Mouse (Mus musculus) limb, embryonic 14.5 days (tissue): ENCODE results near the gene Lgals1. TPM values are rescaled to one million over a fixed set of nuclear protein-coding genes. Genes with fewer than 3 reads are reported as not detected.

Source experiments
- ATAC-seq: fragments of 200-750 bp; cut with Nextera tagmentation; 2 replicates; pipeline ENCODE4 v1.8.0; 2017; ENCODE audit warnings: low read depth, moderate number of reproducible peaks, moderate TSS enrichment; ENCODE audit not compliant: low FRiP score
- DNase-seq: peaks from one replicate; pipeline ENCODE4 v3.0.0-alpha.2; 2015; ENCODE audit warnings: low spot score
- H3K27ac ChIP-seq: fragments of 300-500 bp; sonication (generic); replicated peaks from 2 replicates; pipeline ENCODE4 v1.5.1; 2014; ENCODE audit warnings: low read depth, mild to moderate bottlenecking, low read length, moderate library complexity, mixed read lengths
- H3K27me3 ChIP-seq: fragments of 300-500 bp; sonication (generic); 2 replicates; pipeline ENCODE4 v1.6.1; 2014; ENCODE audit warnings: low read length, mixed read lengths; ENCODE audit not compliant: control insufficient read depth, insufficient read depth
- H3K36me3 ChIP-seq: fragments of 300-500 bp; sonication (generic); 2 replicates; pipeline ENCODE4 v1.6.1; 2014; ENCODE audit warnings: mild to moderate bottlenecking, low read length, moderate library complexity, mixed read lengths; ENCODE audit not compliant: control insufficient read depth, insufficient read depth
- H3K4me1 ChIP-seq: fragments of 300-500 bp; sonication (generic); 2 replicates; pipeline ENCODE4 v1.6.1; 2014; ENCODE audit warnings: antibody characterized with exemption, low read length, mixed read lengths; ENCODE audit not compliant: control insufficient read depth, insufficient read depth
- H3K4me2 ChIP-seq: fragments of 300-500 bp; sonication (generic); replicated peaks from 2 replicates; pipeline ENCODE4 v1.6.1; 2014; ENCODE audit warnings: low read depth, mild to moderate bottlenecking, low read length, moderate library complexity; ENCODE audit not compliant: severe bottlenecking
- H3K4me3 ChIP-seq: fragments of 300-500 bp; sonication (generic); replicated peaks from 2 replicates; pipeline ENCODE4 v1.5.1; 2014; ENCODE audit warnings: low read length
- H3K9ac ChIP-seq: fragments of 300-500 bp; sonication (generic); 2 replicates; pipeline ENCODE4 v1.6.1; 2014; ENCODE audit warnings: mild to moderate bottlenecking, low read depth, low read length, moderate library complexity; ENCODE audit not compliant: severe bottlenecking
- H3K9me3 ChIP-seq: fragments of 300-500 bp; sonication (generic); 2 replicates; pipeline ENCODE4 v1.6.1; 2016; ENCODE audit warnings: low read length; ENCODE audit not compliant: control insufficient read depth
- POLR2A ChIP-seq: fragments of 200-500 bp; IDR thresholded peaks from 2 replicates; pipeline ENCODE4 v1.8.0; 2012; ENCODE audit warnings: inconsistent platforms, mild to moderate bottlenecking, moderate library complexity, borderline replicate concordance; ENCODE audit not compliant: insufficient read depth, insufficient read length; ENCODE audit errors: extremely low read depth
- WGBS: fragments of 180-500 bp; shearing (Covaris S2); extraction: QIAGEN DNeasy Blood & Tissue Kit; methylation state at CpG from one replicate; pipeline ENCODE4 v1.1.7; 2014; 5-methylcytosine and 5-hydroxymethylcytosine counted together
- polyA plus RNA-seq, 2 experiments: library from polyadenylated mRNA; depleted of rRNA in 1 of 2; stranded (reverse) in 1 of 2; unstranded in 1 of 2; fragments of >200 nt; fragmentation: Nextera tagmentation in 1 of 2; extraction: Ambion mirVana in 1 of 2; gene quantifications; 2 replicates each; pipeline versions ENCODE4 v1.2.1 to v1.2.3; 2012 to 2014

Lgals1 gene
- polyA plus RNA-seq, 2 experiments, result 2,309 to 2,738 TPM

DNA sequence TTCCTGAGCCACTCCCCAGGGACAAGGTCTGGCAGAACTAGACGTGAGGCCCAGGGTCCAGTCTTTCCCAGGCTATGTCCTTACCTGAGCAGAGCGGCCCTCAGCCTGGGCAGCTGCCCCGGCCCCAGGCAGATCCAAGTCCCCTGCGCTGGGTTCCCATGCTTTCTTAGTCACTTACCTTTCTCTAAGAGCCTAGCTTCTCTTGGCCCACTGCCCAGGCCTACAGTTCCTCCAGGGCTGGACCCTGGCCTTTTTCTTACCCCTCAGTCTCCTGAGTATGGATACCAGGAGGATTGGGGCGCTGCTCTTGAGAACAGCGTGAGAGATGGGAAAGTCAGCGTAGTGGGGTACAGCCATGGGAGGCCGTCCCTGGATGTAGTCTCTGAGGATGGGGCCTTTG, 46.1 kb upstream of the Lgals1 start:
- Histone ChIP-seq H3K4me1 (peaks cover 20% of the 10 kb centered on the region), H3K27ac (no peak overlapping the region), H3K36me3 (peaks cover 51% of the 10 kb centered on the region), H3K4me3 (no peak overlapping the region), H3K9me3 (no peaks in the 10 kb centered on the region), H3K9ac (0 out of 2 replicates have a peak overlapping the region, but pooled peaks have one; percentile 8), H3K27me3 (no peaks in the 10 kb centered on the region), H3K4me2 (no peak overlapping the region)
- no peak for ATAC-seq
- 94% methylated on average over 8 of the region's 8 CpGs for WGBS
- TF ChIP-seq POLR2A, result no peak
- no peak for DNase-seq

DNA sequence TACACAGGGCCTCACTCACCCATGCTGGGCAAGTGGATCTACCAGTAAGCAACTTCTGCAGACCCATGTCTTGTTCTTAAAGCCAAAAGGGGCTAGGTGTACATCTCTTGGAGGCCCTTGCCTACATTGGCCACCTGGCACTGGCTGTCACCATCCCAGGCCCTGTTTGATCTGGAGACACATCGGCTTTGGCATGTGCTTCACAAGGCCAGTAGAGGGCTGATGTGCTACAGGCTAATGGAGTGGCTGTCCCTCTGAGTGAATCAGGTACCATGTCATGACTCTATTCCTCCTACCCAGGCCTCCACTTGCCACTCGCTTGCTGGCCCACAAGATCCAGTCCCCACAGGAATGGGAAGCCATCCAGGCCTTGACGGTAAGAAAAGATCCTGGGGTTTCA, 44.7 kb upstream of the Lgals1 start:
- Histone ChIP-seq H3K27ac (no peak overlapping the region), H3K9ac (no peak overlapping the region), H3K36me3 (peaks cover 64% of the 10 kb centered on the region), H3K4me2 (no peak overlapping the region), H3K4me3 (no peak overlapping the region), H3K9me3 (no peaks in the 10 kb centered on the region), H3K4me1 (peaks cover 10% of the 10 kb centered on the region), H3K27me3 (no peaks in the 10 kb centered on the region)
- ATAC-seq, result no peak
- WGBS, result 83% methylated on average over 3 of the region's 3 CpGs
- no peak for TF ChIP-seq POLR2A
- DNase-seq, result no peak

DNA sequence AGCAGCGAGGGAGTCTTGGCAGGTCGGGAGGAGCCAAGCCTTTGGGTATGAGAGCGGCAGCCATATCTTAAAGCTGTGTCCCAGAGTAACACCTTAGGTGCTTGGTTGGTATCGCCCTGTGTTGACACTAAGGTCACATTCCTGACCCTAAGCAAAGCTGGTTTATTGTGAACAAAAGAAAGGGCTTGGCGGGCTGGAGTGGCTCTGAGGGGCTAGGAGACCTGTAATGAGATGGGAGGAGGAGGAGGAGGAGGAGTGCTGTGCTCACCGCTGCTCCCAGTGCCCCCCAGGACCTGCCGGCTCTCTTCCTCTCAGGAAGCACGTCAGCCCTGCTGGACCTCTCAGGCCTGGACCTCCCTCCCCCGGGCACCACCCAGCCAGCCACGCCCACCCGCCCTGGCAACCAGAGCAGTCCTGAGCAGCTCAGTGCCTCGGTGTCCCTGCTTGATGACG, 37.1 kb upstream of the Lgals1 start:
- DNase-seq (no peak), ATAC-seq (no peak)
- no peak overlapping the region for H3K4me2 ChIP-seq
- H3K27me3 ChIP-seq, result no peaks in the 10 kb centered on the region
- H3K9ac ChIP-seq, result no peak overlapping the region
- WGBS, result 30% methylated on average over 12 of the region's 13 CpGs
- H3K4me3 ChIP-seq, result no peak overlapping the region
- no peak overlapping the region for H3K27ac ChIP-seq
- no peaks in the 10 kb centered on the region for H3K4me1 ChIP-seq
- no peak for TF ChIP-seq POLR2A
- no peaks in the 10 kb centered on the region for H3K9me3 ChIP-seq
- peaks cover 89% of the 10 kb centered on the region for H3K36me3 ChIP-seq

DNA sequence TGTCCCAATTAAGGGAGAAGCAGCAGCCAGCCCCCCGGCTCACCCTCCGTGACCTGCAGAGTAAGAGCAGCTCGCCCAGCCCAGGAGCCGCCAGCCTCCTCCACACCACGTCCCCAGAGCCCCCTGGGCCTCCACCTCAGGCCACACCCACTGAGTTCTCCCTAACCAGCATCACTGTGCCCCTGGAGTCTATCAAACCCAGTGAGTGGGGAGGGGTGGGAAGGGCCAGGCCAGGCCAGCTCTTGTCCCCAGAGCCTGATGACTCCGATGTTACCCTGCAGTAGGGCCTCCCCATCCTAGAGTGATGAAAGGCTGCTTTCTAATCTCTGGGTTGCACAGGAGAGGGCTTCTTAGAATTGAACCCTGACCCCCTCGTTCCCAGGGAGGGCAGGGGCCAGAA, 34.1 kb upstream of the Lgals1 start:
- ATAC-seq (no peak; the same call in 1 of the 2 replicates), DNase-seq (no peak)
- no peak overlapping the region for H3K4me2 ChIP-seq
- peaks cover 70% of the 10 kb centered on the region for H3K36me3 ChIP-seq
- TF ChIP-seq POLR2A, result no peak
- H3K9ac ChIP-seq, result no peak overlapping the region
- H3K9me3 ChIP-seq, result no peaks in the 10 kb centered on the region
- 47% methylated on average over 7 of the region's 7 CpGs for WGBS
- no peak overlapping the region for H3K27ac ChIP-seq
- H3K27me3 ChIP-seq, result no peaks in the 10 kb centered on the region
- H3K4me1 ChIP-seq, result peaks cover 3% of the 10 kb centered on the region; the same call in 1 of the 2 replicates
- H3K4me3 ChIP-seq, result no peak overlapping the region

DNA sequence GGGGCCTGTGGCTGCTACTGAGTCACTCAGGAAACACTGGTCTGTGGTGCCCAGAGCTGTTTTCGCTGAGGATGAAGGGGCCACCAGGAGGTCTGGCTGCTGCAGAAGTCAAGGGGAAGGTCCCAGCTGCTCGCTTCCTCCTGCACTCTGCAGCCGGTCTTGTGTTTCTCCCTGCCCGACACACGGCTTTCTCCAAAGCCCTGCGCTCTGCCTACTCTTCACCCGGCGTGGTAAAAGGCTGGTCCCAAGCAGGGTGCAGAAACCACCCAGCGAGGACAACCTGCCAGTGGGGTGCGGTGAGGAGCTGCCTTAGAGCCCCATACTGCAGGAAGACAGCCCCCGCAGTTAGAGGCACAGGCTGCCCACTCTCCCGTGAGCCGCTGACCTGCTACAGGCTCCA, 31.8 kb upstream of the Lgals1 start:
- Histone ChIP-seq H3K4me1 (peaks cover 15% of the 10 kb centered on the region; the same call in 1 of the 2 replicates), H3K4me2 (no peak overlapping the region), H3K27ac (0 out of 2 replicates have a peak overlapping the region, but pooled peaks have one; percentile 39), H3K27me3 (no peaks in the 10 kb centered on the region), H3K36me3 (peaks cover 53% of the 10 kb centered on the region), H3K4me3 (no peak overlapping the region), H3K9me3 (no peaks in the 10 kb centered on the region), H3K9ac (0 out of 2 replicates have a peak overlapping the region, but pooled peaks have one; percentile 7)
- ATAC-seq, result no peak
- WGBS, result 77% methylated on average over 13 of the region's 13 CpGs
- no peak for TF ChIP-seq POLR2A
- DNase-seq, result no peak

DNA sequence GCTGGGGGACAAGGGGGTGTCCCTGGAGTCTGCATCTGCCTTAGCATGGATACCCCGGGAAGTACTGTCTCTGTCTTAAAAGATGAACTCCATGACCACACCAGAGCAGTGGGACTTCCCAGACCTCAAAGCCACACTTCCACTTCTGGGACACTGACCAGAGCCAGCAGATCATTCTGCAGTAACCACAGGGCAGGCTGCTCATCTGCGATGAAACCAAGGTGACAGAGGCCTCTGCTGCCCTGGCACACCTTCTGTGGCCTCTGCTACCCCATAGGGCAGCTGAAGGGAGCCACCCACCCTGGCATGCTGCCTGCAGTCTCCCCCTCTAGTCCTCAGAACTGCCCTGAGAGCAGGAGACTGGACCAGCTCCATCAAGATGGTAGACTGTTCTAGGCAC, 30.8 kb upstream of the Lgals1 start:
- no peaks in the 10 kb centered on the region for H3K9me3 ChIP-seq
- no peak for DNase-seq
- no peak for ATAC-seq
- no peak overlapping the region for H3K9ac ChIP-seq
- 88% methylated on average over 2 of the region's 2 CpGs for WGBS
- no peak overlapping the region for H3K4me3 ChIP-seq
- H3K27me3 ChIP-seq, result no peaks in the 10 kb centered on the region
- peaks cover 17% of the 10 kb centered on the region for H3K4me1 ChIP-seq
- no peak for TF ChIP-seq POLR2A
- no peak overlapping the region for H3K4me2 ChIP-seq
- H3K27ac ChIP-seq, result no peak overlapping the region
- H3K36me3 ChIP-seq, result peaks cover 48% of the 10 kb centered on the region
